Mouse (Mus musculus) heart, adult 2 months (tissue): Measurements from ENCODE around the gene Gm42906.

ENCODE experiments used
- CTCF ChIP-seq: fragments of 200-600 bp; IDR thresholded peaks from 2 replicates; pipeline ENCODE4 v1.8.1; 2022; ENCODE audit warnings: antibody characterized with exemption, mild to moderate bottlenecking, moderate library complexity
- POLR2A ChIP-seq: fragments of 200-500 bp; IDR thresholded peaks from 2 replicates; pipeline ENCODE4 v1.6.1; 2011; ENCODE audit warnings: mild to moderate bottlenecking, low read depth, low read length, control low read depth; ENCODE audit not compliant: insufficient read depth

DNA sequence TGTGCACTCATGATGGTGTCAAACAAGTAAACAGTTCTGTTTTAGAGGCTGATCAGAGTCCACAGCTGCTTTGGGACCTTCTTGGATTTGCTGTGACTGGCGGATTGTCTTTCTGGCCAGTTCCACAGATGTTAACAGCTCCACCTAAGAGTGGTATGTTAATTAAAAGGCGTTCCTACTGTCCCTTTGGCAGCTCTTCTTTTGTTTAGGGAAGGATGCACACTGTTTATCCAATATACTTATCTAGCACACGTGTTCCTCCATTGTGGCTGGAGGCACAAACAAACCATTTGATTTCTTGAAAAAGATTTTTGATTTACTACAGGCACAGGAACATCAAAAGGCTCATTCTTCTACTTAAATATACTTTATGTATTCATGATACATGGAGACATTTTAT lies 351.0 kb downstream of the Gm42906 start:
- TF ChIP-seq POLR2A (no peak), CTCF (no peak)
